Comparison of ENCODE assay signal across 13 mouse cellular contexts in genomic region chr11:84062805-84063204, GRCm38 (mm10). TPM values are rescaled to one million over a fixed set of nuclear protein-coding genes. Genes with fewer than 3 reads are reported as not detected.
A peak's percentile ranks its signal among the peaks of the same experiment; 100 is the strongest.
DNase-seq lines count a peak whose midpoint lies in the region; ATAC-seq lines count a peak whose summit lies in the region.
"Had no signal": no experiment of that assay in that cellular context is flagged by ENCODE, and none has a peak within 500 bp of the region (broad histone marks: within the 10 kb centered on the region; RNA-seq: fewer than 3 reads in every experiment).

No protein-coding gene starts in this region.

- H3K9ac ChIP-seq in lung, embryonic 16.5 days (ENCODE audit: low read length): no peak overlapping the region
- H3K9ac ChIP-seq in heart, embryonic 11.5 days (ENCODE audit: low read depth, low read length): no peak overlapping the region
- H3K9ac ChIP-seq: embryonic facial prominence, embryonic 15.5 days; lung, embryonic 15.5 days had no signal

- peaks cover 12% of the 10 kb centered on the region for H3K4me1 ChIP-seq in lung, embryonic 16.5 days (replicated peaks; ENCODE audit: control insufficient read depth, insufficient read depth, low read length)
- peaks cover 14% of the 10 kb centered on the region for H3K4me1 ChIP-seq in heart, embryonic 11.5 days (ENCODE audit: control insufficient read depth, insufficient read depth, low read length)

- peak; percentile 53 for ATAC-seq in lung, embryonic 16.5 days (ENCODE audit: low read depth)
- ATAC-seq in heart, embryonic 11.5 days (replicated peaks; ENCODE audit: insufficient number of reproducible peaks, low FRiP score, low TSS enrichment): 0 out of 2 replicates have a peak, but pooled peaks have one; percentile 26
- ATAC-seq in megakaryocyte progenitor cell, adult 5-6 weeks (replicated peaks; ENCODE audit: poor library complexity): no peak

- no peaks in the 10 kb centered on the region for H3K36me3 ChIP-seq in lung, embryonic 16.5 days (ENCODE audit: control insufficient read depth, insufficient read depth, low read length)
- no peaks in the 10 kb centered on the region for H3K36me3 ChIP-seq in heart, embryonic 11.5 days (ENCODE audit: control insufficient read depth, insufficient read depth, low read length)
- H3K36me3 ChIP-seq: embryonic facial prominence, embryonic 15.5 days; lung, embryonic 15.5 days had no signal

- peak; percentile 12 for DNase-seq in cerebellum, adult 9-10 months
- DNase-seq in cerebellum, postnatal 36 days: no peak
- no peak for DNase-seq in lung, postnatal 14 days
- no peak for DNase-seq in retina, embryonic 14.5 days (ENCODE audit: low spot score)
- DNase-seq in layer of hippocampus, adult 8-10 months (ENCODE audit: low spot score in 2 of 2): no peak
- DNase-seq: cerebellum, adult 11 months; retina, postnatal 1 day; thymus, postnatal 36 days had no signal

- H3K4me2 ChIP-seq in lung, embryonic 16.5 days (ENCODE audit: low read depth, low read length): no peak overlapping the region
- H3K4me2 ChIP-seq in heart, embryonic 11.5 days: no peak overlapping the region
- H3K4me2 ChIP-seq: embryonic facial prominence, embryonic 15.5 days; lung, embryonic 15.5 days had no signal

- no peak overlapping the region for H3K27ac ChIP-seq in lung, embryonic 16.5 days (ENCODE audit: low read length)
- no peak overlapping the region for H3K27ac ChIP-seq in heart, embryonic 11.5 days (ENCODE audit: low read depth, low read length)
- H3K27ac ChIP-seq: embryonic facial prominence, embryonic 15.5 days; lung, embryonic 15.5 days had no signal

- no peaks in the 10 kb centered on the region for H3K9me3 ChIP-seq in lung, embryonic 16.5 days (ENCODE audit: control insufficient read depth, low read length)
- H3K9me3 ChIP-seq in heart, embryonic 11.5 days (replicated peaks; ENCODE audit: control insufficient read depth, low read length): no peaks in the 10 kb centered on the region
- H3K9me3 ChIP-seq: embryonic facial prominence, embryonic 15.5 days; lung, embryonic 15.5 days had no signal

- WGBS in lung, embryonic 16.5 days: 32% methylated on average over 2 of the region's 2 CpGs
- WGBS in heart, embryonic 11.5 days (ENCODE audit: insufficient replicate concordance): 21% methylated on average over 2 of the region's 2 CpGs

- no peaks in the 10 kb centered on the region; the same call in 1 of the 2 replicates for H3K27me3 ChIP-seq in lung, embryonic 16.5 days (ENCODE audit: control insufficient read depth, insufficient read depth, low read depth, low read length)
- H3K27me3 ChIP-seq in heart, embryonic 11.5 days (ENCODE audit: control insufficient read depth, insufficient read depth, low read length): peaks cover 12% of the 10 kb centered on the region

- no peak overlapping the region for H3K4me3 ChIP-seq in lung, embryonic 16.5 days (ENCODE audit: low read length)
- H3K4me3 ChIP-seq in heart, embryonic 11.5 days (ENCODE audit: low read depth, low read length): no peak overlapping the region
- H3K4me3 ChIP-seq: embryonic facial prominence, embryonic 15.5 days; lung, embryonic 15.5 days had no signal

RNA-seq across cellular contexts. Expression of gene Dusp14, which starts 6.3 kb away (rescaled TPM):
- polyA plus RNA-seq in lung, embryonic 16.5 days (2015; fragmentation: Nextera tagmentation; extraction: Ambion mirVana): 26.1 and 29.8 TPM in 2 replicates
- 6.1 and 6.3 TPM in 2 replicates for polyA plus RNA-seq in heart, embryonic 11.5 days (2014; fragmentation: Nextera tagmentation; extraction: Ambion mirVana)
- not detected in 2 replicates for total RNA-seq in megakaryocyte progenitor cell, adult 5-6 weeks (2015)
- not detected in 2 replicates for total RNA-seq in megakaryocyte progenitor cell, adult 5-6 weeks (2017)
- 10 to 100 TPM; 27.2 to 33.1 (median 30.7) TPM for total RNA-seq in layer of hippocampus, adult 8-10 months (2022)

Comparison
In these comparisons a context has a peak if more than half of its experiments do, and no peak if none do; other contexts are left out.
1. RNA of gene Dusp14, which starts 6.3 kb away (total RNA-seq): 27.2 to 33.1 TPM in layer of hippocampus, adult 8-10 months; not detected in megakaryocyte progenitor cell, adult 5-6 weeks; every median in the first group is over 10 times any median in the second.